Mouse (Mus musculus): ENCODE measurements around the gene Lipc. TPM values are rescaled to one million over a fixed set of nuclear protein-coding genes. Genes with fewer than 3 reads are reported as not detected.

Lipc gene
- not detected in 2 replicates for polyA plus RNA-seq (2014; fragmentation: Nextera tagmentation; extraction: Ambion mirVana)

GRCm38 (mm10) chr9:70952126-70952525 lies at the start of gene Lipc:
TSS of gene Lipc (minus strand) at chr9:70952226.
- Histone ChIP-seq H3K9me3 (ENCODE audit: control insufficient read depth, low read length) (no peaks in the 10 kb centered on the region), H3K4me2 (replicated peaks; ENCODE audit: low read depth, low read length) (no peak within 1 kb of the TSS), H3K9ac (ENCODE audit: low read depth, low read length) (no peak within 1 kb of the TSS), H3K27me3 (ENCODE audit: control insufficient read depth, insufficient read depth, low read length) (no peaks in the 10 kb centered on the region), H3K36me3 (ENCODE audit: control insufficient read depth, insufficient read depth, low read length) (no peaks in the 10 kb centered on the region), H3K4me1 (replicated peaks; ENCODE audit: control insufficient read depth, insufficient read depth, low read length) (no peaks in the 10 kb centered on the region), H3K4me3 (ENCODE audit: low read depth, low read length) (no peak within 1 kb of the TSS), H3K27ac (ENCODE audit: low read depth, low read length) (no peak within 1 kb of the TSS)
- ATAC-seq (ENCODE audit: low FRiP score) (no peak), DNase-seq (ENCODE audit: low spot score) (no peak)
- WGBS = 88% methylated on average over 4 of the region's 4 CpGs

DNA sequence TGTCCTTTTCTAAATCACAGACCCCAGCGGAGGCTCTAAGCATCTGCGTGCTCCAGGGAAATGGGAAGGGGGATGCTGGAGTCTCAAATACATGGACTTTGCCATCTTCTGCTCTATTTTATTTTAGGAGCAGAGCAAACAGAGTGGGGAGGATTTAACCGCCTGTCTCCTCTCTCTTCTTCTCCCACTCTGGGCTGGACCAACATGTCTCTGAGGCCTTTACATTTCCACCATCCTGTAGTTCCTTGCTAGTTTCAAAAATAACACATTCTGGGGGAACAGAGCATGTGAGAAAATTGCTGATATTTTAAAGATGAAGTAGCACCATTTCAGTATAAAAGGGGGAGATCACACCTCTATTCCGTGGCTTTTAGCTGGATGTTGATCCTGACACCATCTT lies 47.1 kb upstream of the Lipc start:
- Histone ChIP-seq H3K36me3 (ENCODE audit: control insufficient read depth, insufficient read depth, low read length) (no peaks in the 10 kb centered on the region), H3K27me3 (ENCODE audit: control insufficient read depth, insufficient read depth, low read length) (no peaks in the 10 kb centered on the region), H3K9me3 (ENCODE audit: control insufficient read depth, low read length) (no peaks in the 10 kb centered on the region), H3K4me2 (replicated peaks; ENCODE audit: low read depth, low read length) (no peak overlapping the region), H3K9ac (ENCODE audit: low read depth, low read length) (no peak overlapping the region), H3K4me3 (ENCODE audit: low read depth, low read length) (no peak overlapping the region), H3K4me1 (replicated peaks; ENCODE audit: control insufficient read depth, insufficient read depth, low read length) (no peaks in the 10 kb centered on the region), H3K27ac (ENCODE audit: low read depth, low read length) (no peak overlapping the region)
- WGBS = 85% methylated on average over 4 of the region's 4 CpGs
- ATAC-seq (ENCODE audit: low FRiP score) (no peak), DNase-seq (ENCODE audit: low spot score) (no peak)

GRCm38 (mm10) chr9:70998719-70999118 lies 46.7 kb upstream of the Lipc start:
- 69% methylated on average over 6 of the region's 6 CpGs for WGBS
- no peak overlapping the region for H3K4me3 ChIP-seq (ENCODE audit: low read depth, low read length)
- H3K27me3 ChIP-seq (ENCODE audit: control insufficient read depth, insufficient read depth, low read length) = no peaks in the 10 kb centered on the region
- H3K9me3 ChIP-seq (ENCODE audit: control insufficient read depth, low read length) = no peaks in the 10 kb centered on the region
- H3K4me1 ChIP-seq (replicated peaks; ENCODE audit: control insufficient read depth, insufficient read depth, low read length) = no peaks in the 10 kb centered on the region
- ATAC-seq (ENCODE audit: low FRiP score) (no peak), DNase-seq (ENCODE audit: low spot score) (no peak)
- H3K4me2 ChIP-seq (replicated peaks; ENCODE audit: low read depth, low read length) = no peak overlapping the region
- no peak overlapping the region for H3K27ac ChIP-seq (ENCODE audit: low read depth, low read length)
- no peaks in the 10 kb centered on the region for H3K36me3 ChIP-seq (ENCODE audit: control insufficient read depth, insufficient read depth, low read length)
- H3K9ac ChIP-seq (ENCODE audit: low read depth, low read length) = no peak overlapping the region

DNA sequence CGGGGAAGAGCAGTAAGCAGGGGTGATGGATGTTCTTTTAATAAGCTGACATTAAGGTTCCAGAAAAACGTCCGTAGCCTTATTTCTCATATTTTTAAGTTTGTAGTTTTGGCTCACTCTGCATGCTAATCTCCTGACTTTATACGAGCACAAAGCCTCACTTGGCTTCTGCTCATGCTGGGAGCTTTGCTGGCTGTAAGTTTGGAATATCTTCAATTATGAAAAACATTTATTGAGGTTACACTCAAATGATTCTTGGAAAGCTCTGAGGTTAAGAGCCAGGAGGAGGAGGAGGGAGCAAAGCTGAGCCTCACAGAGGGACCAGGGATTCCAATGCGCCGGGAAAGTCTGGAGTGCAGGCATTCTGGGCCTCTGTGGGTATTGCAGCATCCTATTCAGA lies 41.3 kb upstream of the Lipc start:
- WGBS = 76% methylated on average over 6 of the region's 6 CpGs
- H3K4me2 ChIP-seq (replicated peaks; ENCODE audit: low read depth, low read length) = no peak overlapping the region
- H3K36me3 ChIP-seq (ENCODE audit: control insufficient read depth, insufficient read depth, low read length) = no peaks in the 10 kb centered on the region
- DNase-seq (ENCODE audit: low spot score) (no peak), ATAC-seq (ENCODE audit: low FRiP score) (no peak)
- H3K27ac ChIP-seq (ENCODE audit: low read depth, low read length) = no peak overlapping the region
- H3K4me3 ChIP-seq (ENCODE audit: low read depth, low read length) = no peak overlapping the region
- no peaks in the 10 kb centered on the region for H3K9me3 ChIP-seq (ENCODE audit: control insufficient read depth, low read length)
- no peak overlapping the region for H3K9ac ChIP-seq (ENCODE audit: low read depth, low read length)
- no peaks in the 10 kb centered on the region for H3K4me1 ChIP-seq (replicated peaks; ENCODE audit: control insufficient read depth, insufficient read depth, low read length)
- H3K27me3 ChIP-seq (ENCODE audit: control insufficient read depth, insufficient read depth, low read length) = no peaks in the 10 kb centered on the region

GRCm38 (mm10) chr9:70991401-70991800 lies 39.4 kb upstream of the Lipc start:
- Histone ChIP-seq H3K4me3 (ENCODE audit: low read depth, low read length) (no peak overlapping the region), H3K4me2 (replicated peaks; ENCODE audit: low read depth, low read length) (no peak overlapping the region), H3K36me3 (ENCODE audit: control insufficient read depth, insufficient read depth, low read length) (no peaks in the 10 kb centered on the region), H3K4me1 (replicated peaks; ENCODE audit: control insufficient read depth, insufficient read depth, low read length) (no peaks in the 10 kb centered on the region), H3K9me3 (ENCODE audit: control insufficient read depth, low read length) (no peaks in the 10 kb centered on the region), H3K9ac (ENCODE audit: low read depth, low read length) (no peak overlapping the region), H3K27me3 (ENCODE audit: control insufficient read depth, insufficient read depth, low read length) (no peaks in the 10 kb centered on the region), H3K27ac (ENCODE audit: low read depth, low read length) (no peak overlapping the region)
- no peak for ATAC-seq (ENCODE audit: low FRiP score)
- WGBS = 89% methylated on average over 5 of the region's 5 CpGs
- no peak for DNase-seq (ENCODE audit: low spot score)

DNA sequence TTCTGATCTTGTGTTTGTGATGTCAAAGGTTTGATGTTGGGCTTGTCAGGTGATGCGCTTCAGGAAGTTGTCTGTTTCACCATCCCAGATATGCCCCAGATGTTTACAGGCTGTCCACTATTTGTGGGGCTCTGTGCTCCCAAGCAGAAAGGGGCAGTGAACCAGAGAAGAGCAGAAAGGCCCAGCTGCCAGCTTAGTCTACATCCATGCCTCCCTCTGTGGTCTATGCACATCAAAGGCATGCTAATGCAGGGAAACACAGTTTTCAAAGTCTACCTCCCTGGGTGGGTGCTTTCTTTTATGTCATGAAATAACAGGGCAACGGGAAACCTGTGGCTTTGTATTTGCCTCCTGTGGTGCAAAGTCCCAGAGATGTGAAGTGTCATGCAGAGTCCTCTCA lies 35.2 kb upstream of the Lipc start:
- H3K4me2 ChIP-seq (replicated peaks; ENCODE audit: low read depth, low read length) = no peak overlapping the region
- ATAC-seq (ENCODE audit: low FRiP score) = no peak
- WGBS = 31% methylated on average over 2 of the region's 2 CpGs
- no peaks in the 10 kb centered on the region for H3K4me1 ChIP-seq (replicated peaks; ENCODE audit: control insufficient read depth, insufficient read depth, low read length)
- no peak overlapping the region for H3K4me3 ChIP-seq (ENCODE audit: low read depth, low read length)
- DNase-seq (ENCODE audit: low spot score) = peak; percentile 14
- no peaks in the 10 kb centered on the region for H3K36me3 ChIP-seq (ENCODE audit: control insufficient read depth, insufficient read depth, low read length)
- H3K27me3 ChIP-seq (ENCODE audit: control insufficient read depth, insufficient read depth, low read length) = no peaks in the 10 kb centered on the region
- no peak overlapping the region for H3K27ac ChIP-seq (ENCODE audit: low read depth, low read length)
- H3K9ac ChIP-seq (ENCODE audit: low read depth, low read length) = no peak overlapping the region
- H3K9me3 ChIP-seq (ENCODE audit: control insufficient read depth, low read length) = no peaks in the 10 kb centered on the region

GRCm38 (mm10) chr9:70982991-70983480 lies 31.0 kb upstream of the Lipc start:
- no peaks in the 10 kb centered on the region for H3K4me1 ChIP-seq (replicated peaks; ENCODE audit: control insufficient read depth, insufficient read depth, low read length)
- no peak overlapping the region for H3K9ac ChIP-seq (ENCODE audit: low read depth, low read length)
- 95% methylated on average over 3 of the region's 3 CpGs for WGBS
- no peaks in the 10 kb centered on the region for H3K9me3 ChIP-seq (ENCODE audit: control insufficient read depth, low read length)
- no peaks in the 10 kb centered on the region for H3K27me3 ChIP-seq (ENCODE audit: control insufficient read depth, insufficient read depth, low read length)
- no peak for ATAC-seq (ENCODE audit: low FRiP score)
- no peak overlapping the region for H3K27ac ChIP-seq (ENCODE audit: low read depth, low read length)
- DNase-seq (ENCODE audit: low spot score) = no peak
- no peaks in the 10 kb centered on the region for H3K36me3 ChIP-seq (ENCODE audit: control insufficient read depth, insufficient read depth, low read length)
- no peak overlapping the region for H3K4me3 ChIP-seq (ENCODE audit: low read depth, low read length)
- no peak overlapping the region for H3K4me2 ChIP-seq (replicated peaks; ENCODE audit: low read depth, low read length)

- no peaks in the 10 kb centered on the region for H3K9me3 ChIP-seq (ENCODE audit: control insufficient read depth, low read length)
- no peak overlapping the region for H3K4me3 ChIP-seq (ENCODE audit: low read depth, low read length)
- H3K4me1 ChIP-seq (replicated peaks; ENCODE audit: control insufficient read depth, insufficient read depth, low read length) = no peaks in the 10 kb centered on the region
- H3K27ac ChIP-seq (ENCODE audit: low read depth, low read length) = no peak overlapping the region
- H3K27me3 ChIP-seq (ENCODE audit: control insufficient read depth, insufficient read depth, low read length) = no peaks in the 10 kb centered on the region
- no peak overlapping the region for H3K9ac ChIP-seq (ENCODE audit: low read depth, low read length)
- H3K36me3 ChIP-seq (ENCODE audit: control insufficient read depth, insufficient read depth, low read length) = no peaks in the 10 kb centered on the region
- no peak overlapping the region for H3K4me2 ChIP-seq (replicated peaks; ENCODE audit: low read depth, low read length)
- DNase-seq (ENCODE audit: low spot score) = no peak
- no peak for ATAC-seq (ENCODE audit: low FRiP score)
- WGBS = 87% methylated on average over 1 of the region's 1 CpGs
Measured at GRCm38 (mm10) chr9:70981721-70982120, 29.7 kb upstream of the Lipc start.

DNA sequence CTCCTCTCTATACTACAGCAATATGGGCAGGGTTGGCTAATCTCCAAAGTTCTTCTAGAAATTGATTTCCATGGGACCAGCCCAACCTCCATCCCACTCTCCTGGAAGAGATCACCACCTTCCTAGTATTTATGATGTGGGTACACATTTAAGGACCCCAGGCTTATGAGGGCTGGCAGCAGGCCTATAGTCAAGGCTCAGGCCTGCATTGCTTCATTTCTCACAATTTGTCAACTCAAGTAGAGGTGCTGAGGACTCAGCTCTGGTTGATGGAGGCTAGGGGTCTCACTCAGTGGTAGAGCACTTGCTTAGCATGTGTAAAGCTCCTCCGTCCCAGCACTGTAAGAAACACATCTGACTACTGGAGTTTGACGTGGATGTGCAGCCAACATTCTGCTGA lies 27.6 kb upstream of the Lipc start:
- Histone ChIP-seq H3K4me1 (replicated peaks; ENCODE audit: control insufficient read depth, insufficient read depth, low read length) (no peaks in the 10 kb centered on the region), H3K4me2 (replicated peaks; ENCODE audit: low read depth, low read length) (no peak overlapping the region), H3K36me3 (ENCODE audit: control insufficient read depth, insufficient read depth, low read length) (no peaks in the 10 kb centered on the region), H3K9ac (ENCODE audit: low read depth, low read length) (no peak overlapping the region), H3K27ac (ENCODE audit: low read depth, low read length) (no peak overlapping the region), H3K4me3 (ENCODE audit: low read depth, low read length) (no peak overlapping the region), H3K9me3 (ENCODE audit: control insufficient read depth, low read length) (no peaks in the 10 kb centered on the region), H3K27me3 (ENCODE audit: control insufficient read depth, insufficient read depth, low read length) (no peaks in the 10 kb centered on the region)
- WGBS = 90% methylated on average over 2 of the region's 2 CpGs
- DNase-seq (ENCODE audit: low spot score) (no peak), ATAC-seq (ENCODE audit: low FRiP score) (no peak)
